Mouse (Mus musculus): ENCODE measurements around the gene Pmvk. TPM values are rescaled to one million over a fixed set of nuclear protein-coding genes. Genes with fewer than 3 reads are reported as not detected.
"Not testable (repeated sequence)": the region's sequence is repeated elsewhere in the genome, so short reads cannot be mapped to it uniquely, and the experiment has no call there.

Pmvk gene
- polyA plus RNA-seq, 1 experiment from 2014 or later = 48.0 TPM

GRCm38 (mm10) chr3:89425876-89426275 is 28.5 kb upstream of the Pmvk start:
- no peaks in the 10 kb centered on the region for H3K9me3 ChIP-seq (ENCODE audit: low read depth, low read length)
- H3K4me2 ChIP-seq = no peak overlapping the region
- no peak for TF ChIP-seq CTCF (IDR thresholded peaks at IDR 0.05; ENCODE audit: low read depth)
- DNase-seq (no peak), ATAC-seq (ENCODE audit: insufficient read depth) (no peak)
- H3K27ac ChIP-seq (ENCODE audit: low read depth) = no peak overlapping the region
- H3K9ac ChIP-seq = no peak overlapping the region
- no peaks in the 10 kb centered on the region for H3K27me3 ChIP-seq (ENCODE audit: insufficient read depth, low read length)
- no peak overlapping the region for H3K4me3 ChIP-seq (ENCODE audit: low read depth, low read length)
- H3K36me3 ChIP-seq (ENCODE audit: insufficient read depth) = peaks cover 52% of the 10 kb centered on the region
- peaks cover 7% of the 10 kb centered on the region; the same call in 1 of the 2 replicates for H3K4me1 ChIP-seq (ENCODE audit: insufficient read depth)
- WGBS = 86% methylated on average over 4 of the region's 4 CpGs

- H3K4me2 ChIP-seq; H3K9ac ChIP-seq; H3K27ac ChIP-seq (ENCODE audit: low read depth); H3K27me3 ChIP-seq (ENCODE audit: insufficient read depth, low read length); H3K9me3 ChIP-seq (ENCODE audit: low read depth, low read length); ATAC-seq (ENCODE audit: insufficient read depth); DNase-seq; H3K4me1 ChIP-seq (ENCODE audit: insufficient read depth); H3K4me3 ChIP-seq (ENCODE audit: low read depth, low read length): not testable (repeated sequence)
- H3K36me3 ChIP-seq (ENCODE audit: insufficient read depth) = peaks cover 62% of the 10 kb centered on the region
- 85% methylated on average over 6 of the region's 7 CpGs for WGBS
Measured at GRCm38 (mm10) chr3:89429021-89429420, 25.3 kb upstream of the Pmvk start.

- peak; percentile 98 for ATAC-seq (ENCODE audit: insufficient read depth)
- peaks cover 56% of the 10 kb centered on the region for H3K36me3 ChIP-seq (ENCODE audit: insufficient read depth)
- 2% methylated on average over 68 of the region's 68 CpGs for WGBS
- no peak for TF ChIP-seq CTCF (IDR thresholded peaks at IDR 0.05; ENCODE audit: low read depth)
- DNase-seq = peak; percentile 98
- H3K9me3 ChIP-seq (ENCODE audit: low read depth, low read length) = no peaks in the 10 kb centered on the region
- H3K4me1 ChIP-seq (ENCODE audit: insufficient read depth) = peaks cover 8% of the 10 kb centered on the region; the same call in 1 of the 2 replicates
- H3K9ac ChIP-seq = peak within 1 kb of the TSS; percentile 90
- peak within 1 kb of the TSS; percentile 91 for H3K27ac ChIP-seq (ENCODE audit: low read depth)
- H3K27me3 ChIP-seq (ENCODE audit: insufficient read depth, low read length) = no peaks in the 10 kb centered on the region
- H3K4me3 ChIP-seq (ENCODE audit: low read depth, low read length) = peak within 1 kb of the TSS; percentile 92
- H3K4me2 ChIP-seq = peak within 1 kb of the TSS; percentile 82
Measured at GRCm38 (mm10) chr3:89430171-89431159, 23.9 kb upstream of the Pmvk start, which contains the start of gene Pygo2. TSS of gene Pygo2 (plus strand) at chr3:89430214.

GRCm38 (mm10) chr3:89432606-89433005 is 21.7 kb upstream of the Pmvk start:
- Histone ChIP-seq H3K9me3 (ENCODE audit: low read depth, low read length) (no peaks in the 10 kb centered on the region), H3K27me3 (ENCODE audit: insufficient read depth, low read length) (no peaks in the 10 kb centered on the region), H3K27ac (ENCODE audit: low read depth) (no peak overlapping the region), H3K36me3 (ENCODE audit: insufficient read depth) (peaks cover 35% of the 10 kb centered on the region), H3K4me3 (ENCODE audit: low read depth, low read length) (no peak overlapping the region), H3K4me1 (ENCODE audit: insufficient read depth) (peaks cover 13% of the 10 kb centered on the region; the same call in 1 of the 2 replicates), H3K9ac (no peak overlapping the region), H3K4me2 (no peak overlapping the region)
- DNase-seq = no peak
- no peak for ATAC-seq (ENCODE audit: insufficient read depth)
- no peak for TF ChIP-seq CTCF (IDR thresholded peaks at IDR 0.05; ENCODE audit: low read depth)
- 81% methylated on average over 8 of the region's 8 CpGs for WGBS

GRCm38 (mm10) chr3:89434532-89434931 is 19.8 kb upstream of the Pmvk start:
- H3K4me1 ChIP-seq (ENCODE audit: insufficient read depth) = peaks cover 13% of the 10 kb centered on the region; the same call in 1 of the 2 replicates
- no peaks in the 10 kb centered on the region for H3K27me3 ChIP-seq (ENCODE audit: insufficient read depth, low read length)
- 80% methylated on average over 11 of the region's 11 CpGs for WGBS
- DNase-seq (no peak), ATAC-seq (ENCODE audit: insufficient read depth) (no peak)
- H3K4me2 ChIP-seq = no peak overlapping the region
- no peak overlapping the region for H3K9ac ChIP-seq
- H3K4me3 ChIP-seq (ENCODE audit: low read depth, low read length) = no peak overlapping the region
- peaks cover 28% of the 10 kb centered on the region for H3K36me3 ChIP-seq (ENCODE audit: insufficient read depth)
- H3K9me3 ChIP-seq (ENCODE audit: low read depth, low read length) = no peaks in the 10 kb centered on the region
- no peak for TF ChIP-seq CTCF (IDR thresholded peaks at IDR 0.05; ENCODE audit: low read depth)
- no peak overlapping the region for H3K27ac ChIP-seq (ENCODE audit: low read depth)

GRCm38 (mm10) chr3:89435041-89435440 is 19.3 kb upstream of the Pmvk start:
- ATAC-seq (ENCODE audit: insufficient read depth) = no peak
- 74% methylated on average over 7 of the region's 7 CpGs for WGBS
- Histone ChIP-seq H3K27me3 (ENCODE audit: insufficient read depth, low read length) (no peaks in the 10 kb centered on the region), H3K9me3 (ENCODE audit: low read depth, low read length) (no peaks in the 10 kb centered on the region), H3K27ac (ENCODE audit: low read depth) (no peak overlapping the region), H3K9ac (no peak overlapping the region), H3K4me1 (ENCODE audit: insufficient read depth) (peaks cover 13% of the 10 kb centered on the region; the same call in 1 of the 2 replicates), H3K4me3 (ENCODE audit: low read depth, low read length) (no peak overlapping the region), H3K4me2 (no peak overlapping the region), H3K36me3 (ENCODE audit: insufficient read depth) (peaks cover 28% of the 10 kb centered on the region)
- TF ChIP-seq CTCF (IDR thresholded peaks at IDR 0.05; ENCODE audit: low read depth) = no peak
- no peak for DNase-seq
